ENCODE assay signal across 8 mouse cellular contexts in the genomic region with DNA sequence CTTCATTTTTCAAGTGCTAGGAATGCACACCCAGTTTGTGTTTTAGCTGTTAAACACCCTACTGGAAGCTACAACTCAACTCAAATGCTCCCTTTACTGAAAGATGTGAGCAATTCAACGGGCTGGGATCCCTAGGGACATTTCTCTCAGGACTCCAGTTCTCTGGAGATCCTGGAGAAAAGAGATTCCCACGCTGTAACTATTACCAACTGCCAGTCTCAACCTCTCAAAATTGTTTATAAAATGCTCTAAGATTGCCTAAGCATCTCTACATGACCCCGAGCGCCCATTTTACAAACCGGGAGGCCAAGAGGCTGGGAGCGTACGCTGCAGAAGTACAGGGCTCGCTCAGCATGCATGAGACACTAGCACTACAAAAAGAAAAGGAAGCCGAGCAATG. TPM values are rescaled to one million over a fixed set of nuclear protein-coding genes. Genes with fewer than 3 reads are reported as not detected.
DNase-seq lines count a peak whose midpoint lies in the region; ATAC-seq and TF ChIP-seq lines count a peak whose summit lies in the region.

No protein-coding gene starts in this region.

- WGBS in heart, embryonic 12.5 days, result 16% methylated on average over 9 of the region's 9 CpGs
- WGBS in forebrain, embryonic 13.5 days, result 15% methylated on average over 9 of the region's 9 CpGs
- 21% methylated on average over 9 of the region's 9 CpGs for WGBS in liver, embryonic 16.5 days (ENCODE audit: insufficient replicate concordance)

- no peaks in the 10 kb centered on the region for H3K9me3 ChIP-seq in heart, embryonic 12.5 days (replicated peaks)
- H3K9me3 ChIP-seq in ES-Bruce4 (replicated peaks; ENCODE audit: control insufficient read depth, insufficient read depth, low read length, poor library complexity, severe bottlenecking), result no peaks in the 10 kb centered on the region
- H3K9me3 ChIP-seq in forebrain, embryonic 13.5 days (replicated peaks), result no peaks in the 10 kb centered on the region
- no peaks in the 10 kb centered on the region for H3K9me3 ChIP-seq in liver, embryonic 16.5 days (replicated peaks; ENCODE audit: control insufficient read depth, low read length)

- no peak for DNase-seq in heart, postnatal 10 days
- DNase-seq in embryo, embryonic 9.5 days (ENCODE audit: extremely low spot score), result no peak
- no peak for DNase-seq in retina, embryonic 14.5 days (ENCODE audit: low spot score)
- DNase-seq in thymus, postnatal 10 days (ENCODE audit: low spot score in 2 of 2), result no peak

- no peaks in the 10 kb centered on the region for H3K27me3 ChIP-seq in heart, embryonic 12.5 days (replicated peaks)
- no peaks in the 10 kb centered on the region for H3K27me3 ChIP-seq in ES-Bruce4 (ENCODE audit: control insufficient read depth, insufficient read depth, low read length, poor library complexity, severe bottlenecking)
- H3K27me3 ChIP-seq in forebrain, embryonic 13.5 days, result no peaks in the 10 kb centered on the region
- no peaks in the 10 kb centered on the region for H3K27me3 ChIP-seq in liver, embryonic 16.5 days (ENCODE audit: control insufficient read depth, insufficient read depth, low read depth, low read length)

- TF ChIP-seq POLR2A in ES-Bruce4 (IDR thresholded peaks at IDR 0.05; ENCODE audit: insufficient read depth, low read length), result no peak

- ATAC-seq in heart, embryonic 12.5 days (ENCODE audit: insufficient number of reproducible peaks, low FRiP score), result no peak
- no peak for ATAC-seq in forebrain, embryonic 13.5 days
- no peak for ATAC-seq in liver, embryonic 16.5 days (ENCODE audit: low read depth)

- TF ChIP-seq EP300 in ES-Bruce4 (IDR thresholded peaks at IDR 0.05; ENCODE audit: insufficient read depth, low read depth, low read length), result no peak

- peaks cover 10% of the 10 kb centered on the region for H3K36me3 ChIP-seq in heart, embryonic 12.5 days
- H3K36me3 ChIP-seq in ES-Bruce4 (ENCODE audit: control insufficient read depth, insufficient read depth, low read length, poor library complexity, severe bottlenecking), result no peaks in the 10 kb centered on the region
- peaks cover 8% of the 10 kb centered on the region for H3K36me3 ChIP-seq in forebrain, embryonic 13.5 days (ENCODE audit: poor library complexity, severe bottlenecking)
- H3K36me3 ChIP-seq in liver, embryonic 16.5 days (ENCODE audit: control insufficient read depth, insufficient read depth), result no peaks in the 10 kb centered on the region

- H3K27ac ChIP-seq in heart, embryonic 12.5 days (ENCODE audit: poor library complexity, severe bottlenecking), result peak overlapping the region; percentile 71; the same call in 1 of the 2 replicates
- H3K27ac ChIP-seq in ES-Bruce4 (ENCODE audit: insufficient read depth, low read length), result no peak overlapping the region
- H3K27ac ChIP-seq in forebrain, embryonic 13.5 days, result no peak overlapping the region
- H3K27ac ChIP-seq in liver, embryonic 16.5 days (ENCODE audit: low read length), result no peak overlapping the region

- H3K4me1 ChIP-seq in heart, embryonic 12.5 days (replicated peaks), result peaks cover 44% of the 10 kb centered on the region
- peaks cover 5% of the 10 kb centered on the region for H3K4me1 ChIP-seq in ES-Bruce4 (ENCODE audit: control insufficient read depth, insufficient read depth, low read length)
- peaks cover 19% of the 10 kb centered on the region for H3K4me1 ChIP-seq in forebrain, embryonic 13.5 days
- peaks cover 17% of the 10 kb centered on the region for H3K4me1 ChIP-seq in liver, embryonic 16.5 days (ENCODE audit: control insufficient read depth, low read depth, low read length)

- H3K4me3 ChIP-seq in heart, embryonic 12.5 days, result peak overlapping the region; percentile 89
- H3K4me3 ChIP-seq in ES-Bruce4 (ENCODE audit: low read depth, low read length), result peak overlapping the region; percentile 65
- peak overlapping the region; percentile 83 for H3K4me3 ChIP-seq in forebrain, embryonic 13.5 days
- peak overlapping the region; percentile 83 for H3K4me3 ChIP-seq in liver, embryonic 16.5 days (ENCODE audit: low read depth, low read length)

- no peak for TF ChIP-seq CTCF in ES-Bruce4 (IDR thresholded peaks at IDR 0.05; ENCODE audit: low read depth, low read length)

- intact Hi-C loops in heart, postnatal 10 days (cut with DNase I), result no loop called here

- H3K4me2 ChIP-seq in heart, embryonic 12.5 days, result peak overlapping the region; percentile 77
- H3K4me2 ChIP-seq in forebrain, embryonic 13.5 days, result peak overlapping the region; percentile 82
- H3K4me2 ChIP-seq in liver, embryonic 16.5 days (ENCODE audit: low read depth, low read length), result peak overlapping the region; percentile 78

- peak overlapping the region; percentile 84 for H3K9ac ChIP-seq in heart, embryonic 12.5 days
- peak overlapping the region; percentile 83 for H3K9ac ChIP-seq in ES-Bruce4 (ENCODE audit: low read depth, poor library complexity, severe bottlenecking)
- peak overlapping the region; percentile 79 for H3K9ac ChIP-seq in forebrain, embryonic 13.5 days
- peak overlapping the region; percentile 80 for H3K9ac ChIP-seq in liver, embryonic 16.5 days (ENCODE audit: low read depth, low read length)

RNA-seq across cellular contexts. Expression of a gene that starts 0.3 kb away (rescaled TPM):
- polyA plus RNA-seq in heart, embryonic 12.5 days (2016; fragmentation: Nextera tagmentation; extraction: Ambion mirVana), result 21.4 and 24.9 TPM in 2 replicates
- total RNA-seq in heart, postnatal 10 days (2021), result 10 to 100 TPM; 42.1 to 45.4 TPM
- polyA plus RNA-seq in ES-Bruce4 (2011; ENCODE audit: insufficient read depth, insufficient read length, low read depth, missing spikeins), result 14.3 and 17.6 TPM in 2 replicates
- polyA plus RNA-seq in forebrain, embryonic 13.5 days (2015; fragmentation: Nextera tagmentation; extraction: Ambion mirVana), result 26.2 and 29.3 TPM in 2 replicates
- 10.5 and 12.6 TPM in 2 replicates for polyA plus RNA-seq in liver, embryonic 16.5 days (2015; fragmentation: Nextera tagmentation; extraction: Ambion mirVana)

RNA-seq across cellular contexts. Expression of a gene that starts 19.2 kb away (rescaled TPM):
- 264 and 282 TPM in 2 replicates for polyA plus RNA-seq in heart, embryonic 12.5 days (2016; fragmentation: Nextera tagmentation; extraction: Ambion mirVana)
- 10 to 100 TPM; 85.5 to 86.1 TPM for total RNA-seq in heart, postnatal 10 days (2021)
- polyA plus RNA-seq in ES-Bruce4 (2011; ENCODE audit: insufficient read depth, insufficient read length, low read depth, missing spikeins), result 257 and 258 TPM in 2 replicates
- 264 and 275 TPM in 2 replicates for polyA plus RNA-seq in forebrain, embryonic 13.5 days (2015; fragmentation: Nextera tagmentation; extraction: Ambion mirVana)
- 160 and 163 TPM in 2 replicates for polyA plus RNA-seq in liver, embryonic 16.5 days (2015; fragmentation: Nextera tagmentation; extraction: Ambion mirVana)

RNA-seq across cellular contexts. Expression of a gene that starts 59.4 kb away (rescaled TPM):
- polyA plus RNA-seq in heart, embryonic 12.5 days (2016; fragmentation: Nextera tagmentation; extraction: Ambion mirVana), result 45.1 and 46.2 TPM in 2 replicates
- total RNA-seq in heart, postnatal 10 days (2021), result 100 to 1,000 TPM; 159 to 183 TPM
- not detected in 2 replicates for polyA plus RNA-seq in ES-Bruce4 (2011; ENCODE audit: insufficient read depth, insufficient read length, low read depth, missing spikeins)
- 1.0 TPM in 2 replicates for polyA plus RNA-seq in forebrain, embryonic 13.5 days (2015; fragmentation: Nextera tagmentation; extraction: Ambion mirVana)
- 0.13 and 0.47 TPM in 2 replicates for polyA plus RNA-seq in liver, embryonic 16.5 days (2015; fragmentation: Nextera tagmentation; extraction: Ambion mirVana)

Comparison
In these comparisons a context has a peak if more than half of its experiments do, and no peak if none do; other contexts are left out.
1. RNA of a gene that starts 59.4 kb away (polyA plus RNA-seq): 45.1 to 46.2 TPM in heart, embryonic 12.5 days; 1.0 TPM in forebrain, embryonic 13.5 days, 0.13 to 0.47 TPM in liver, embryonic 16.5 days and not detected in ES-Bruce4; every median in the first group is over 10 times any median in the second.
2. Peak in every context shown above with its lines, with median percentiles within 50 percentile points of each other: H3K4me2 ChIP-seq, H3K4me3 ChIP-seq and H3K9ac ChIP-seq.